In genomic region chr17:45215067-45216049, GRCm38 (mm10) we compare ENCODE assay signal across 13 mouse cellular contexts.
A peak's percentile ranks its signal among the peaks of the same experiment; 100 is the strongest.
DNase-seq lines count a peak whose midpoint lies in the region; ATAC-seq and TF ChIP-seq lines count a peak whose summit lies in the region.
"Had no signal": no experiment of that assay in that cellular context is flagged by ENCODE, and none has a peak within 500 bp of the region (broad histone marks: within the 10 kb centered on the region; RNA-seq: fewer than 3 reads in every experiment).

No protein-coding gene starts in this region.

- H3K36me3 ChIP-seq in hindbrain, embryonic 10.5 days: no peaks in the 10 kb centered on the region
- H3K36me3 ChIP-seq in hindbrain, postnatal 0 days (ENCODE audit: insufficient read depth, low read length): no peaks in the 10 kb centered on the region

- WGBS in hindbrain, embryonic 10.5 days: 72% methylated on average over 15 of the region's 15 CpGs
- WGBS in hindbrain, postnatal 0 days: 47% methylated on average over 15 of the region's 15 CpGs

- no peak for TF ChIP-seq CTCF in hindbrain, postnatal 0 days (IDR thresholded peaks at IDR 0.05; ENCODE audit: low read depth)

- H3K9ac ChIP-seq in hindbrain, postnatal 0 days (replicated peaks; ENCODE audit: low read length): no peak overlapping the region

- no peaks in the 10 kb centered on the region for H3K27me3 ChIP-seq in hindbrain, embryonic 10.5 days (ENCODE audit: insufficient read depth, poor library complexity, severe bottlenecking)
- H3K27me3 ChIP-seq in hindbrain, postnatal 0 days (ENCODE audit: insufficient read depth, low read length): no peaks in the 10 kb centered on the region

- H3K4me1 ChIP-seq in hindbrain, embryonic 10.5 days (replicated peaks): peaks cover 34% of the 10 kb centered on the region
- no peaks in the 10 kb centered on the region for H3K4me1 ChIP-seq in hindbrain, postnatal 0 days (ENCODE audit: insufficient read depth, low read length)

- H3K9me3 ChIP-seq in hindbrain, embryonic 10.5 days: no peaks in the 10 kb centered on the region; the same call in 1 of the 2 replicates
- no peaks in the 10 kb centered on the region for H3K9me3 ChIP-seq in hindbrain, postnatal 0 days (ENCODE audit: low read length)

- no peak for DNase-seq in hindbrain, embryonic 10.5 days (ENCODE audit: low spot score)
- no peak for DNase-seq in hindbrain, postnatal 0 days (ENCODE audit: low spot score)
- peak; percentile 28 to 65 for DNase-seq in urinary bladder, adult 18-20 months (ENCODE audit: low spot score in 2 of 2)
- no peak for DNase-seq in urinary bladder, postnatal 10 days (ENCODE audit: low spot score)
- peak; percentile 73 for DNase-seq in mesoderm, embryonic 11.5 days (ENCODE audit: low read depth, low spot score)
- DNase-seq in thymus, postnatal 4 days: peak; percentile 43
- DNase-seq in right cerebral cortex, postnatal 25 days: no peak
- DNase-seq: adrenal gland, postnatal 10 days; heart, adult 2 months; heart, postnatal 4 days; kidney, postnatal 14 days had no signal

- H3K4me2 ChIP-seq in hindbrain, postnatal 0 days (ENCODE audit: low read depth, low read length): no peak overlapping the region

- ATAC-seq in hindbrain, postnatal 0 days: no peak; the same call in 1 of the 2 replicates
- no peak for ATAC-seq in monocyte, adult 5-6 weeks (replicated peaks; ENCODE audit: insufficient number of reproducible peaks, low FRiP score, low TSS enrichment, poor library complexity, severe bottlenecking)
- ATAC-seq: lung, postnatal 0 days had no signal

- peak overlapping the region; percentile 56; the same call in 1 of the 2 replicates for H3K27ac ChIP-seq in hindbrain, embryonic 10.5 days
- H3K27ac ChIP-seq in hindbrain, postnatal 0 days: no peak overlapping the region
- H3K27ac ChIP-seq: heart, adult 2 months had no signal

- H3K4me3 ChIP-seq in hindbrain, embryonic 10.5 days: no peak overlapping the region
- H3K4me3 ChIP-seq in hindbrain, postnatal 0 days (ENCODE audit: low read length): no peak overlapping the region
- H3K4me3 ChIP-seq: heart, adult 2 months had no signal

Comparison
In these comparisons a context has a peak if more than half of its experiments do, and no peak if none do; other contexts are left out.
1. DNase-seq: peak in urinary bladder, adult 18-20 months (2 of 2), mesoderm, embryonic 11.5 days (single experiment) and thymus, postnatal 4 days (single experiment); none in hindbrain, embryonic 10.5 days (single experiment), hindbrain, postnatal 0 days (single experiment), urinary bladder, postnatal 10 days (single experiment) and right cerebral cortex, postnatal 25 days (single experiment).